Mouse (Mus musculus) ES-E14 (cell line): ENCODE data around the gene Gm12845.

Experiments used
- HCFC1 ChIP-seq: IDR thresholded peaks from 2 replicates; pipeline ENCODE4 v1.6.1; 2012; ENCODE audit warnings: low read length, inconsistent platforms, borderline replicate concordance; ENCODE audit not compliant: insufficient read depth
- ZNF384 ChIP-seq: IDR thresholded peaks from 2 replicates; pipeline ENCODE4 v1.6.1; 2012; ENCODE audit warnings: low read depth, low read length, inconsistent platforms

DNA sequence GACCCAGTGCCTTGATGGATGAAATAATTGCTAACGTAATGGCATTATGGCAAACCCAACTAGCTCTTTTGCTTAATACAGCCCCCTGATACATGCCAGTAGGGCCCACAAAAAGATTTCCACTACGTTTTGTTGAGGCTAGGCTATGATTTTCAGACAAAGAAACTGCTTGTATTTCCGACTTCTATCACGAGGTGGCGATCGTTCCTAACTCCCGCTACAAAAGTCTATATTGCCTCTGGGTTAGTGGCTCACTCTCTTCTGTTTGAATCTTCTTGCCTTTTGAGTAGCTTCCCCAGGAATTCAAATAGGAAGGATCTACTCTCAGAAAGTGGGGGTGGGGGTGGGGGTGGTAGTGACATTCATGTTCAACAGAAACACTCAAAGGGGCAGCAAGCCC lies 18.9 kb upstream of the Gm12845 start:
- no peak for TF ChIP-seq HCFC1
- TF ChIP-seq ZNF384 = no peak
